Mouse (Mus musculus) CD8-positive naive resting alpha-beta T cell, adult 2 months (primary cell): ENCODE measurements around the gene Smim5.
A peak's percentile ranks its signal among the peaks of the same experiment; 100 is the strongest.
"Not testable (repeated sequence)": the region's sequence is repeated elsewhere in the genome, so short reads cannot be mapped to it uniquely, and the experiment has no call there.

Experiments used
- DNase-seq, 2 experiments: peaks; one replicate each; pipeline ENCODE4 v3.0.0; 2022; ENCODE audit warnings: low read depth in 2 of 2, low spot score in 2 of 2

The Smim5 gene

GRCm38 (mm10) chr11:115899486-115900266 lies at the start of gene Smim5:
Gene Smim5 (plus strand): TSS chr11:115899966.
- no peak for DNase-seq

DNA sequence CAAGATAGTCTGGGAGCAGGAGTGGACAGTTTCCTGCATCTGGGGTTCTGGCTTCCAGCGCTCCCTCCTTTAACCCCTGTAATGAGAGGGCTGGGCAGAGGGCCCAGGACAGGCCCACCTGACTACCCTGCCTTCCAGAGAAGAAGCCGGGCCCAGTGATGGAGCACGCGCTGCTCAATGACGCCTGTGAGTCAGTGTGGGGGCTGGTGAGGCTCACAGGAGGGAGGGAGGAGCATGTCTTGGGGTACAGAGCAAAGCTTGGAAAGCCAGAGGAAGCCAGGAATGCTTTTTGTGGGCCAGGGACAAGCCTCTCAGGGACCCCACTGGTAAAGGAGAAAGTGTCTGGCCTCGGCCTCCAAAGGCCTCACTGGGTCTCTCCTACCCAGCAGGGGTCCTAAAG lies 45.1 kb upstream of the Smim5 start:
- no peak for DNase-seq

GRCm38 (mm10) chr11:115857146-115857545 lies 42.6 kb upstream of the Smim5 start:
- not testable (repeated sequence) for DNase-seq

- no peak for DNase-seq
Measured at GRCm38 (mm10) chr11:115857936-115858335, 41.8 kb upstream of the Smim5 start.

DNA sequence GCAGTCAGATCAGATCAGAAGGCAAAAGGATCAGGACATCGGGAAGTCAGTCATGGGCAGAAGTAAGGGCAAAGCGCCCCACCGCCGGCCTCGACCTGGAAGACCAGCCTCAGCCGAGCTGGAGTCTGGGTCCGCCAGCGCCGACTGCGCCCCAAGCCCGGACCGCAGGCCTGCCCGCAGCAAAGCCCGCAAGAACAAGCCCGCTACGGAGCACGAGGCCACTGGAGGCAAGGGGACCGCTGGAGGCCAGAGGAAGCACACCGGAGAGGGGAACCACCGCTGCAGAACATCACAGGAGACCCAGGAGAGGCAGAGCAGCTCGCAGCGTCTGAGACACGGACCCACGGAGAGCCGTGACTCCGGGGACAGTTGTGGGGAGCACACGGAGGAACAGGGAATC lies 41.4 kb upstream of the Smim5 start, which contains the start of gene Myo15b:
Gene Myo15b (plus strand): TSS at position 53 of the 400 bp plus-strand sequence.
- DNase-seq, result no peak

DNA sequence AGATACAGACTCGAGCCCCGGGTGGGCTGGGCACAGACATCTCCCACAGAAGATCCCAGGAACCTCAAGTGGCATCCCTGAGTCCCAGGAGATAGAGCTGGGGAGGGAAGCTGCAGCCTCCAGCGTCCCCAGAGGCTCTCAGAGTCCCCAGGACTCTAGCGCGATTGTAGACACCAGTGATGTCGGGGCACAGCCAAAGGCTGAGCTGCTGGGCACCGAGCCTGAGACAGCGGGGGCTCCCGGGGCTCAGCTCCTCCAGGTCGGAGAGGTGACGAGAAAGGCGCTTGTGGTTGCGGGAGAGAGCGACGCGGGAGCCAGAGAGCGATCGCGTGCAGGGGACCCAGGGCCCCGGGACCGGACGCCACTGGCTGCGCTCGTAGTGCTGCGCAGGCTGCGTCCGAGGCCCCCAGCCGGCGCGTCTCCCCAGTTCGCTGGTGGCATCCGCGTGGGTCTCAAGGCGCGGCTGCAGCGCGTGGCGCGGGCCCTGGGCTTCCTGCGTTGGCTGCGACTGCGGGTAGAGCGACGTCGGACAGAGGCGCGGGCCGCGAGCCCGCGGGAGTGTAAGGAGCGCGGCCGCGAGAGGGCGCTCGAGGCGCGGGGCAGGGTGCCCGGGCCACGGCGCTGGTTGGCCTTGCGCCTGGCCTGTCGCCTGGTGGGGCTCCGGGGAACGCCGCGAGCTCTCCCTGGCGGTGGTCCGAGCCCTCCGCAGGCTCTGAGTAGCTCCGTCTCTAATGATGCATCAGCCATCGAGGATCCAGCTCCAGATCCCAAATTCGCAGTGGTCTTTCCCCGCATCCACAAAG lies 40.4 kb upstream of the Smim5 start:
- peak; percentile 80 to 81 for DNase-seq

GRCm38 (mm10) chr11:115863895-115864294 lies 35.9 kb upstream of the Smim5 start:
- DNase-seq, result no peak

- no peak for DNase-seq
Measured at GRCm38 (mm10) chr11:115869393-115869792, 30.4 kb upstream of the Smim5 start.

DNA sequence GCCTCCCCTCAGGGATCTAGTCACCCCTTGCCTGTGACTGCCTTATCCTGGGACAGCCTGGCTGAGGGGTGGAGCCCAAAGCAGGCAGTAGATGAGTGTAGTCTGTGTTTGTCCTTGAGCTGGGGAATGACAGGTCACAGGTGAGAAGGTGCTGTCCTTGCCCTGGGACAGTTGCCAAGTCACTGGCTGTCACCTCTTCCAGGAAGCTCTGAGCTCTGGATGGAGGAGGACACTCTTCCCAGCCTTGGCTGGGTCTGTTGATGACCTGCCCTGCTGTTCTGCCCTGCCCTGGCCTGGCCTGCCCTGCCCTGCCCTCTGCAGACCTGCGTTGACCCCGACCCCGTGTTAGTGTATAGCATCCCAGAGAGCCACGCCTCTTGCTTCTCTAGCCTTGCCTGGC lies 27.3 kb upstream of the Smim5 start:
- DNase-seq, result no peak

- no peak for DNase-seq
Measured at GRCm38 (mm10) chr11:115875935-115876334, 23.8 kb upstream of the Smim5 start.

GRCm38 (mm10) chr11:115876438-115876837 lies 23.3 kb upstream of the Smim5 start:
- no peak for DNase-seq

DNA sequence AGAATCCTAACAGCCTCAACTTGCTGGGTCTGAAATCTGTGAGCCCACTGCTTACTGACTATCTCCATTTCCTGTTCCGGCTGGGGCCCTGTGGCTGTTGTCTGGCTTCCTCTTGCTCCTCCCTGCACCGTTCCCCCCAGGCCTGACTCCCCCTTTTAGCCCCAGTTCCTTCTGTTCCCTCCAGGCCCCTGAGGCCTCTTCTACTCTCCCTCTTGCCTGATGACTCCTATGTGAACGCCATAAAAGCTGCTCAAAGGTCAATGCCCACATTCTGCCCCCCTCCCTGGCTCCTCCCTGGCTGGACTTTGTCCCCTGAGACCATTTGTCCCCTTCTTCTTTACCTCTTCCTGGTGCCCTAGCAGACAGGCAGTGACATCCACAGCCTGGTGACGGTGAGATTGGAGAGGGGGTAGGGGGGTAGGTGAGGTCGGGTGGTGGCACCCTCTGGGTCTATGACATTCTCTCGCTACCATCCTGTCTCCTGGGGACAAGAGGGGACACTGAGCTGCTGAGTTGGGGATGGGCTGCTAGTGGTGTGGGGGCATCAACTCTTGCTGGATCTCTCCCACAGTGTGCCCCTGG lies 22.5 kb upstream of the Smim5 start:
- no peak for DNase-seq

DNA sequence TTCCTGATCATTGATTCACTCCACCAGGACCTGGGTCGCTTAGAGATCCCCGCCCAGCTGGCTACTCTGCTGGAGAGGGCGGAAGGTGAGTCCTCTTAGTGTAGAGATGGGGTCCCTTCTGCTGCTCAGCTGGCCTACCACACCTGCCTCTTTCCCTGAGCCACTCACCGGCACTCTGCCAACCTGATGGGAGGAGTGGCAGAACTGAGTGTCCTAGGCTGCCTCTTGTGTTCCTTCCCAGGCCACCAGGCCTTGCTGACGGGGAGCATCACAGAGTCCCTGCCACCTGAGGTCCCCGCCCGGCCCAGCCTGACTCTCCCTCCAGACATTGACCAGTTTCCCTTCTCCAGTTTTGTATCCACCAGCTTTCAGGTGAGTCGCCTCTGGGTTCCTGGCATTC lies 21.7 kb upstream of the Smim5 start:
- DNase-seq, result no peak

- peak; percentile 58 to 60 for DNase-seq
Measured at GRCm38 (mm10) chr11:115881002-115881401, 18.8 kb upstream of the Smim5 start.

GRCm38 (mm10) chr11:115883251-115883650 lies 16.5 kb upstream of the Smim5 start:
- no peak for DNase-seq

GRCm38 (mm10) chr11:115884361-115884760 lies 15.4 kb upstream of the Smim5 start:
- no peak for DNase-seq

DNA sequence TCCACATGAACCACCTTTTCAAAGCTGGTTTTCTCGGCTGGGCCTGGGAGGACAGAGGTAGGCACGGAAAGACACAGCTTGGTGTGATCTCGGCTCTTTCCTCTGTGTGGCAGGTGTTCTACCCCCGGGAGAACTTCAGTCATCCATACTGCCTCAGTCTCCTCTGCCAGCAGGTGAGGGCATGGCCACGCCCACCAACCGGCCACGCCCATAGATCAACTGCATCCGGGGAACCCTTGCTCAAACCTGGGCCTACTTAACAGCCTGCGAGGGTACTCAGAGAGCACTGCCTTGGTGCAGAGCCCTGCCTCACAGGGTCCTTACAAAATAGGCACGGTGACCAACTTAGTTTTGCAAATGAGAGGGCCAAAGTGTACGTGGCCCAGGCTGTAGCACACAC lies 14.5 kb upstream of the Smim5 start:
- no peak for DNase-seq

DNA sequence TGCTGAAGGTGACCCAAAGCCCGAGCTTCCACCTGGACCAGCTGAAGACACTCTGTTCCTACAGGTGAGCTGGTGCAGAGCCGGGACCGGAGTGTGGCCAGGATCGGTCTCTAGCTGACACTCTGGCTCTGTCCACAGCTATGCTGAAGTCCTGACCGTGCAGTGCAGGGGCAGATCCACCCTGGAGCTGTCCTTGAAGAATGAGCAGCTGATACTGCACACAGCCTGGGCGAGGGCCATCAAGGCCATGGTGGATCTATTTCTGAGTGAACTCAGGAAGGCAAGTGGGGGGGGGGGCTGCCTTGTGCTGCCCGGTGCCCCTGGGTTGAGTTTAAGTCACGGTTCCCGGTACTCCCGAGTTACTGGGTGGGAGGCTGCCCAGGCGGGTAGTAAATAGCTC lies 13.3 kb upstream of the Smim5 start:
- no peak for DNase-seq

DNA sequence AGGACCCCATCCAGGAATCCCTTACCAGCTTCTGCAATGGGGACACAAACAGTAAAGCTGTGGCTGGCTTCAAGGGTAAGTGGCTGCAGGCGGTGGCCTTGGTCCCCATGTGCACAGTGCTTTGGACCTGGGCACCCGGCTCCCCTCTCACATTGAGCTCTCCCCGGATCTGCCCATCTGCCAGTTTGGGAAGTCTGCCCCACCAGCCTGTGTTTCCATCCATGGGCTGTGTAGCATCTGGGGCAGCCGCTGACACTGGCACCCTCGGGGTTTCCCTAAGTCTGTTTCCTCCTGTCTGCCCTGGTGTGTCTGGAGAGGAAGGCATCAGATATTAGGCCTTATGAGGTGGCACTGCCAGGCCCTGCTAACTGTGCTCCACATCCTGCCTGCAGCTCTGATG lies 11.7 kb upstream of the Smim5 start:
- DNase-seq, result no peak

GRCm38 (mm10) chr11:115889159-115889558 lies 10.6 kb upstream of the Smim5 start:
- DNase-seq, result no peak

DNA sequence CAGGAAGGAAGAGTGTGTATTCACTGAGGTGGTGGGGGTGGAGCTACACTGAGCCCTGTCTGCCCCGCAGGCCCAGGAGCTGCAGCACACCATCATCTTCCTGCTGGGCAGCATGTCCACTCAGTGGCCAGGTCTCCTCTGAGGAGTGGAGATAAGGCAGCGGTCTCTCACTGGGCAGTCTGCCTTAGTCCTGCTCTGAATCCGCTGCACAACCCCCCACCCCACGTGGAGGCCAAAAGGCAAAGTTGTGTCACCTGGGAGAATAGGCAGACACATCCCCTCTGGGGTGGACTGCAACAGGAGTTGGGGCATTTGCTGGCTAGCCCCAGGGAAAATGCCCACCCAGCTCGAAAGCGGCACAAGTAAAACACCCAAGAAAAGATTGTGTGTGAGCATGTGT lies 7.6 kb upstream of the Smim5 start:
- no peak for DNase-seq

DNA sequence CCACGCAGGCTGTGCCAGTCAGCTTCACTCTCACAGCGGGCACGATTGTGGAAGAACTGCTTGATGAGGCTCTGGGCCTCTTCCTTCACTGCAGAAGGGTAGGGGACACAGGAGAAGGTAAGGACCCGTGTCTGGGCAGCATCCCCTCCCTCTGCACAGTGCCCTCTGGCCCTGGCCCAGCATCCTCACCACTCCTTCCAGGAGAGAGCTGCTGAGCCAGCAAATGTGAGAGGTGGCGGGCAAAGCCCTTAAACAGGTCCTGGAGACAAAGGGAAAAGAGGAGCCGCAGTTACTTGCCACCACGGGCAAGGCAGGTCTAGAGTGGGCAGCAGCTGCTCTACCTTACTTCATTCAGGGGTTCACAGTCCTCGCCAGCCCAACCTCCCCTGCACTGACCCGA lies 6.7 kb upstream of the Smim5 start:
- no peak for DNase-seq
